Mouse (Mus musculus) spleen, postnatal 4 days (tissue): ENCODE results near the gene Pde1b.

Experiments used
- DNase-seq, 2 experiments: peaks; one replicate each; pipeline ENCODE4 v3.0.0; 2022; ENCODE audit warnings: low spot score in 2 of 2

Pde1b gene

DNA sequence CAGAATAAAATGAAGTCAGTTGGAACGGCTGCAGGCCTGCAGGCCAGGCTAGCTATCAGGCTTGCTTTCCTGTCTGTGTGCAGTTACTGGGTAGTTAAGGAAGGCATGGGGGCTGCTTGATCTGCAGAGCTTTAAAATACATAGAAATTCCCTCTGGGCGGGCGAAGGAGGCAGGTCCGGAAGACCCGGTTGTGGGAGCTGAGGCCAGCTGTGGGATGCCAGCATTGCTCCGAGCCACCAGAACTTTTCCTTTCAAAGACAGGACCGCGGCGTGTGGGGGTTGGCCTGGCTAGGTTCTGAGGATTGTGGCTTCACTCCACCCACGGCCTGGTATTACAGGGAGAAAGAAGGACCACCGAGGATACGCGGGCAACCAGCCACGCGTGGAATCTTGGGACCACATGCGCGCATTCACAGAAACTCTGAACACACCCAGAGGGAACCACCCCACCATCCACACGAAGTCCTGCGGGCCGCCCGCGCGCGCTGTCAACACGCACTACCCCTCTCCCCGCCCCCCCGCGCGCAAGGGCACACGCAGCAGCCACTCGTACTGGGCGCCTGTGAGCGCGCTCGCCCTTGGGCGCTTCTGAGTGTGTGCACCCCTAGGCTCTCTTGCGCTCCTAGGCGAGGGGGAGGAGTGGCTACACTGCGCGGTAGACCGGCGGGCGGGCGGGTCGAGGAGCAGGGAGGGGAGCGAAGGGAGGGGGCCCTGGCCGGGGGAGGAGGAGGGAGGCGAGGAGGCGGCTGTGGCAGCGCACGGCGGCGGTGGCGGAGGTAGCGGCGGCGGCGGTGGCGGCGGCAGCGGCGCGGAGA is at the start of gene Pde1b:
Pde1b (plus strand) TSS at position 600 of the 816 bp plus-strand sequence.
- peak; percentile 30 to 72 for DNase-seq

DNA sequence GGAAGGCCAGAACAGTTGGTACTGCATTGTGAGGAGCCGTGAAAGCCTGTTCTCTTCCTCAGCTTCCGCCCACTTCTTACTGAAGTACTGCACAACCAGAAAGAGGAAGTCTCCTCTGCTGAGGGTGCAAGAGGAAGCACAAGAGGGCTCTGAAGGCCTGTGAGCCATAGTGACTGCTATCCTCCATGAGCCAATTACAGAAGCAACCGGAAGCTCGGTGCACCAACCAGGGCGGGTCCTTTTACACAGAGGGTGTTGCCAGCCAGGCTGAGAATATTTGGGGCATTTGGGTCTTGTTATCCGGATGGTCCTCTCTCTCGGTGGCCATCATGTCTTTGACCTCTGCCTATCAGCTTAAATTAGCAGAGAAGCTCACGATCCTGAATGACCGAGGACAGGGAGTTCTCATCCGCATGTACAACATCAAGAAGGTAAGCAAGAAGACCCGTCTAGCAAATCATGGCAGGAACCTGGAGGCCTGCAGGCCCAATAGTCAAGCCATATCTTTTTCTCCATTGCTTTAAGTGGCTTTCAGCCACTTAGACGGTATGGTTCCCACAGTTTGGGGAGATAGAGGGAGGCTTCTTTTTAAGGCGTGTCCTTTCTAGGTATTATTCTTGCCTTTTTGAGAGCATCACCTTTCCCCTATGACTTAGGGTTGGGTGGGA is 49.1 kb upstream of the Pde1b start, which contains the start of gene Nckap1l:
Nckap1l (plus strand) TSS at position 244 of the 668 bp plus-strand sequence.
- peak; percentile 73 to 82 for DNase-seq

DNA sequence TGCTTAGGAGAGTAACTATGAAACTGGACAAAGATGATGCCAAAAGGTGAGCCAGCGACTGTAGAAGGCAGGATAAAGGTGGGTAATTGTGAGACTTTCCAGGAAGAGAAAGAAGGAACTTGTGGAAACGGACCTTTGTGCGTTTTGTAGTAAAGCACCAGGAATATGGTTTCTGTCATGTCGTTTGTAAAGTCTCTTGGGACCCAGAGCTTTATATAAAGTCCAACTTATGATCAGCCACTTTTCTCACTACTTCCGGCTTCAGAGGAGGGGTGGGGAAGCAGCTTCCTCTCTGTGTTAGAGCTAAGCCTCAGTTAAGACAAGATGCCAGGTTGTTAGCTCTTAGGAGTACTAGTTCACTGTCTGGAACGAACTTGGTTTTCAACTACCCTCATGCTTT is 48.4 kb upstream of the Pde1b start:
- no peak for DNase-seq

DNA sequence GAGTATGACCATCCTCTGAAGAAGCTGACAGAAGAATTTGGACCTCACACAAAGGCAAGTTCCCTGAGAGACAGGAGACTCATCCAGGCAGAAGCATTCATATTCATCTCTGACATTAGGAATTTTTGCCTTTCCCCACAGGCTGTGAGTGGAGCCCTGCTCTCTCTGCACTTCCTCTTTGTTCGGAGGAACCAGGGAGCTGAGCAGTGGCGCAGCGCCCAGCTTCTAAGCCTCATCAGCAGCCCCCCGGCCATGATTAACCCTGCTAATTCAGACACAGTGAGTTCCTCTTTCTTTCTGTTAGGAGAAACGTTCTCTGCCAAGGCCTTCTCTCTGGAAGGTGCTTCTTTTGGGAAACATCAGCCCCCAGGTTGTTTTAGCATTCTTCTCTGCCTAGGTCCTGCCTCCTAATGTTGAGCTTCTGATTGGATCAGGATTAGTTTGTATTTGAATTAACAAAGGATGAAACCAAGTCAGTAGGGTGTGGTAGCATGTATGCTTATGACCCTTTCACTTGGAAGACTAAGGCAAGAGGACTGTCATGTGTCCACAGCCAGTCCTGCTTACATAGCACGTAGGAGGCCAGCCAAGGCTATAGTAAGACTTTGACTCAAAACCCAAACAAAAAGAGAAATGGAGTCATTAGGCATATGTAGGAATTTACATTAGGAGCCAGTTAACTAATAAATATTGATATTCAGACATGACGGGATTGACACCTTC is 40.1 kb upstream of the Pde1b start:
- DNase-seq = no peak

DNA sequence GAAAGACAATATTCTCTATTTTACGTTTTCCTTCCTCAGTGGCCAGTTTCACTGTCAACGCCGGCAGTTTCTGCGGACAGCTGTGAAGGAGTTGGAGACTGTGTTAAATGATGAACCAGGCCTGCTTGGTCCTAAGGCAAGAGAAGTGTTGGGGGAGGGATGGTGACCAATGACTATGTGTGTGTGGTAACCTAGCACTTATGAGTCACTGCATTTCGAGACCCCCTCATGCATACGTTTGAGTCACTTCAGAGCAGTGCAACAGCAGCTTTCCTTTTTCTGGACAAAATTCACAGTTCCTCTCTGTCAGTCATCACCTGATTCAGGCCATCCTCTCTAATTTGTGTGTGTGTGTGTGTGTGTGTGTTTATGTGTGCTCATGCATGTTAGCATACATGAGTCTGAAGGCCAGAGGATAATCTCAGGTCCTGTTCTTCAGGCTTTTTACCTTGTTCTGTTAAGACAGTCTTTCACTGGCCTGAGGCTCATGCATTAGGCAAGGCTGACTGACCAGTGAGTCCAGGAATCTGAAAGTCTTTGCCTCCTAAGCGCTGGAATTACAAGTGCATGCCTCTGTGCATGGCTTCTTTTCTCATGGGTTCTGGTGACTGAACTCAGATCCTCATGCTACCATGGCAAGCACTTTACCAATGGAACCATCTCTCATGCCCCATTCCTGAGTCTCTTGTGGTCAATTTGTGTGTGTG is 31.2 kb upstream of the Pde1b start:
- DNase-seq = no peak

DNA sequence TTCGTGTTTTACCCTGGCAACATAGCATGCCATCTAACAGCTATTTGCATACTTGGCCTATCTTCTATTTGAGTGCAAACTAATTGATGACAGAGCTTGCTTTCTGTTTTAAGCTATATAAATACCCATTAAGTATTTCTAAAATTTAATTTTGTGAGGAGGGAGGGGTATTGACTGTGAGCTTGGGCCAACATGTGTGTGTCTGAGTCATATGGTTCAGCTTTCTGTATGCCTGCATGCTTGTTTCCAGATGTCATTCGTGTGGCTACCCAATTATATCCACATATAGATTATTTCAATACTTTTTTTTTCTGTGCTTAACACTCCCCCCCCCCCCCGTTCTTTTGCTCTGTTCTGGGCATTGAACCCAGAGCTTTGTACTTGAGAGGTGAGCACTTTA is 30.6 kb upstream of the Pde1b start:
- no peak for DNase-seq

DNA sequence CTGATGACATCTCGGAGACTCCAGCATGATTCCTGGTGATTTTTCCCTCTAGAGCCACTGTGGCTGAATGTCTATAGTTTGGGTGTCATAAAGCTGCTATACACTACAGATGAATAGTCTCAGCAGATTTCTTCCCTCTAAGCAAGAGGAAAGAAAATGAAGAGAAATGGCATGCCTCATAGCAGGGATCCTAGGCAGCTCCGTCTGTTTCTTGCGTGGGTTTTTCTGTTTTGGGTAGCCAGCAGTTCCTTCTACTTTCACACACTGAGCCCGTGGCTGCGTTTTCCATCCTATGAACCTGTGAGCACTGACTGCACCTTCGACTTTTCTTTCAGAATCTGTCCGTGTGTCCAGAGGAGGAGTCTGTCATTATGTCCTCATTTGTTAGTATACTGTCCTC is 29.7 kb upstream of the Pde1b start:
- DNase-seq = no peak

DNA sequence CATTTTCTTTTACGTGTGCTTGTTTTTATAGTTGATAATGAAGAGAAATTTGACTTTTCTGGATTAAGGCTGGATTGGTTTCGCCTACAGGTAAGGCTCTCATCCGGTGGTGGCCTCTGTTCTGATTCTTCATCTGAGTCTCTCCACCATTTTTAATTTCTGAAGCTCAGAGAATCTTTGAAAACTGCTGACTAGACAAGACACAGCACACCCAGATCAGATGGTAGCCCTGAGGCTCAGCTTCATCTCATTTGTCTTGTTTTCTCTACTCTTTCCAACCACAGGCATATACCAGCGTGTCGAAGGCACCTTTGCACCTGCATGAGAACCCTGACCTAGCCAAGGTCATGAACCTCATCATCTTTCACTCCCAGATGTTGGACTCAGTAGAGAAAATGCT is 29.1 kb upstream of the Pde1b start:
- DNase-seq = no peak

DNA sequence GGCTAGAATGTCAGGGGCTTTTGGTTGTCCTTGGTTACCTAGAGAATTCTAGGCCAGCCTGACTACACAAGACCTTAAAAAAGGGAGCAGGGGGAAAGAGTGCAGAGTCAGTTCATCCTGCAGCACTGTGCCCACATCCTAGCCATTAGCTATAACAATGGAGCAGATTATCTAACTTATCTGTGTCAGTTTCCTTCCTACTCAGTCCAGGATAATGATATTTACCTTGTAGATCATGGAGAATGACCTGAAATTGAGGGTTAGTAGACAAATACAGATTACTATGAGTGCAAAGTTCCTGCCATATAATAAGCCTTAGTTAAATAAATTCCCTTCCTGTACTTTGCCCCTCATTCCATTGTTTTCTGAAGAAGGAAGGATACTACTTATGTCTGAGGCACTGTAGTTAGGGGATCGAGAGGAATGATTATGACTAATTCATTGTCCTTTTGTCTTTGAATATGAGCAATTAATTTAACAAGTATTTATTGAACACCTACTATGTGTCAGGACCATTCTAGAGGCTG is 23.7 kb upstream of the Pde1b start:
- DNase-seq = no peak

DNA sequence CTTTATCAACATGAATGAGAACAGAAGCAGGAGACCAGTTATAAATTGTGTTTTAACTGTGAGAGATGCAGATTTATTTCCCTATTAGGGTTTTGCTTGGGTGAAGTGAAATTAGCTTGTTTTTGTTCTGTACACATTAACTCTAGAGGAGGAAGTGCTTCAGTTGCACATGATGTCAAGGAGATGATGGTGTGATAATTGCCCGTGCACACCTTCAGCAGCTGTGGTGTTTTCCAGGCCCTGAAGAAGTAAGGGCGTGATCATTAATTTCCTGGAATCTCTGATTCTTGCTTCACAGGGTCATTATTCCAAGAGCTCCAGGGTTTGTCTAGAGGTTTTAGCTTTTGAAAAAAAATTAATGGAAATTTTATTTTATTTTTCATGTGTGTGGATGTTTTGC is 22.7 kb upstream of the Pde1b start:
- no peak for DNase-seq

DNA sequence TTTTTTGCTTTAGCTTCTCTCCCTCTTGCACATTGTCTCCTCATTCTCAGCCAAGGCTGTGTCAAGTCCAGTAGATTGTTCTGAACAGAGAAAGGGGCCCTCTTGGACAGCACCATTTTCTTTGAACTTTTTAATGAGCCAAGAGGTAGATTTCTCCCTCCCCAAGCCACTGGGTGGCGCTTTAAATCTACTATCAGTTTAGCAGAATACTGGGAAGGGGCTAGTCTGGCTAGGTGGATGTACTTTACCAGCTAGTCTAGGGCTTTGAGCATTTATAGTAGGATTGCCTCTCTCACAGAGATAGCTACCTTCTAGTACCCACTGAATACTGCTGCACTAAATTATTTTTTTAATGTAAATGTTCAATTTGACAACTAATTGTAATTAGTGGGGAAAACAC is 20.3 kb upstream of the Pde1b start:
- DNase-seq = no peak

DNA sequence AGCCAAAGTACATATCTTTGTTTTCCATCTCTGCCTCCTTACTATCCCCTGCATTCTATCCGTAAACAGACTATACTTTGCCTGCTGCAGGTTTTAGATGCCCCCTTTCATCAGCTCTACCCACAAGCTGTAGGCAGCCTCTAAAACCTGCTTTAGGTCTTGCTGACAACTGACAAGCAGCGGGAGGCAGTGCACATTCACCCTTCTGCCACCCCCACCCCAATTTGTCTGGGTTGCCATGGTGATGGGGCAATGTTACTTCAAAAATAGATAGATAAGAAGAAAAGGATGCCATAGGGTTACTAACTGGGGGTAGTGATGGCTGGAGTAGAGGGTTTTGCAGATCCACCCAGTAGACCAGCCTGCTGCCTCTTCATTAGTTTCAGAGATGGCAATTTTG is 18.3 kb upstream of the Pde1b start:
- DNase-seq = no peak

DNA sequence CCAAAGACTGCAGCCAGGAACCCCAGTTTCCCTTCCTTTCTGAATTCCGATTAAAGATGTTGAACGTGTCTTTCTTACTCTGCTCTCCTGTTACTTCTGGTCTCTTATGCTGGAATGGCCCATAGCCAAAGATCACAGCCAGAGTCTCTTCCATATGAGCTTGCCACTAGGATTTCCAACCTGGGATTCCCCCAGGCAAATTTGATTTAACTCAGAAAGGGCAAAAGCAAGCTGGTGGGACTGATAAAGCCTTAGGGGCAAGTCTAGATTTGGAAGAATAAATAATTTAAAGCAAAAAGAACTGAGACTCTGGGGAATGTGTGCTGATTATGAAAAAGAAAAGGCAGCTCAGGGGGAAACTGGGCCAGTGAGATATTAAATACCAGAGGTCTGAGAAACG is 17.7 kb upstream of the Pde1b start:
- no peak for DNase-seq

DNA sequence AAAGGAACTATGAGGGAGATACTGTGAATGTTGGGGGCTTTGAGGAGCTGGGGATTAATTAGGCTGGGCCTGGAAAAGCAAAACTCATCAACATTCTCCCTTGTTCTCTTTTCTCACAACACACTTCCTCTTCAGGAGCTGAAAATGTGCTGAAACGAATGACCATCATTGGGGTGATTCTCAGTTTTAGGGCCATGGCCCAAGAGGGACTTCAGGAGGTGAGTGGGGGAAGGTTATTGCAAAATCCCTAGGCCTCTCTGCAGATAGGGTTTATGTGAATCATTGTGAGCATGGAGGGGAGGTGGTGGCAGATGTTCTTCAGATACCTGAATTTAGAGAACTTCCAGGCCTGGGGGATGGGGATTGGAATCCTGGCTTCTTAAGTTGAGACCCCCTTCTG is 16.2 kb upstream of the Pde1b start:
- no peak for DNase-seq

DNA sequence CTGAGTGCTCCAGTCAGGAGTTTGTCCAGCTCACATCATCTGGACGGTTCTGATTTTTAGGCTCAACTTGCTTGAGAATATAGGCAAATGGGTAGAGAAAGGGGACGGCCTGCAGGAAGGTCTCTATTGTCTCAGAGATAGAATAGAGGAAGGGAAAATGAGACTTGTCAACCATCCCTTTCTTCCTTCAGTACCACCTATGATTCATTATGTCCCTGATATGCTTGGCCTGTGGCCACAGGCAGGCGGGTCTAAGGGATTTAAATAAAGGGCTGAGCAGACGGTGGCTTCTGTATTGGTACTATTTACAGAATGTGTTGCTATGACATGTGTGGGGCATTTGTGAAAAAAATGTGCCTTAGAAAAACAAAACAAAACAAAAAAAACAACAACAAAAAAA is 14.5 kb upstream of the Pde1b start:
- DNase-seq = no peak

DNA sequence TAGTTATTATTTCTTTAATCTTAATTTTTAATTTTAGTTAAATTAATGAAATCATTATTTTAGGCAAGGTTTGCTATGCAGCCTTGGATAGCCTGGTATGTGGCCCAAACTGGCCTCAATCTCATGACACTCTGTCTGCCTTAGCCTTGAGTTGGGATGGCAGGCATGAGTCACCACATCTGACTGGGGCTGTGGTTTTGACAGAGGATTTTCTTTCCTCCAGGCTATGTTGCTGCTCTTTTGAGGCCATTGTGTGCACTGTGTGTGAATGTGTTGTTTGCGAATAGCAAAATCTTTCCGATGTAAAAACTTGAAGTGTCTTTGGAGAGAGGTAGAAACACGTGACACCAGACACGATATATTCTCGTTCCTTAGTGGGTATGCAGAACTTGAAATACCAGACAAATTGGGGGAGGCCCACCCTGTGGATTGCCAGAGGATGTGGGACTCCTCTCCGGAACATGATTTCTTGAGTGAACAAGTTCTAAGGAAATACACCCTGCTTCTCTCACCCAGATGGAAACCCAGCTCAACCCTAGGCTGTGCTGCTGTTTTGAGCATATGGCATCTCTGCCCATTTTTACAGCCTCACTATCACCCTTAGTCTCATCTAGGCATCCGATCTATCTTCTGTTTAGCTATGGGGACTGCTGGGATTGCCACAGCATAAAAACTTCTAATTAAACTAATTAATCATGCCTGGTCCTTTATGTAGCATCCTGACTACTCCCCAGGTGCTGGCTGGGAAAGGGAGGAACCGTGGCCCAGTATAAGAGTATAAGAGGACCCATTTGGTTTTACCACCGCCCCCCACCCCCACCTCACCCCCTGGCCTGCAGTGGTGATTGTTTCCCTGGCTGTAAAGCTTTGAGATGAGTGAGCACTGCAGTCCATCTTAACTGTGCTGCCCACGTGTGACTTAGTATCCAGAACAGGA is 6.4 kb upstream of the Pde1b start:
- DNase-seq = no peak

DNA sequence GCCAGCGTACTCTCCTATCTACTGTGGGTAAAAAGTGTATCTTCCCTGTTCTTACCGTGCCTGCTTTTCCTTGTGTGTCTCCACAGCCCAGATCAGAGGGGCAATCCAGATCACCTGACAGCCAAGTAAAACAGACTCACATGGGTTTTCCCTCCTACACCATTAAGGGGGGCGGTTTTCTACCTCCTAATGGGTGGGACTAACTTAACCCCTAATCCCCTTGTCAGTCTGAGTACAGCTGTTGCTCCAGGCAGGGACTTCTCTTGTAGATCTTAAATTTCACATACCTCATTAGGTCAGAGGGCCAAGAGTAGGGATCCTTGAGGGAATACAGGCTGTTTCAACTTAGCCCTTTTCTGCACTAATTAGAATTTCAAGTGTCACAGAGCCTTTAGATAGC is 4.7 kb upstream of the Pde1b start:
- DNase-seq = no peak

DNA sequence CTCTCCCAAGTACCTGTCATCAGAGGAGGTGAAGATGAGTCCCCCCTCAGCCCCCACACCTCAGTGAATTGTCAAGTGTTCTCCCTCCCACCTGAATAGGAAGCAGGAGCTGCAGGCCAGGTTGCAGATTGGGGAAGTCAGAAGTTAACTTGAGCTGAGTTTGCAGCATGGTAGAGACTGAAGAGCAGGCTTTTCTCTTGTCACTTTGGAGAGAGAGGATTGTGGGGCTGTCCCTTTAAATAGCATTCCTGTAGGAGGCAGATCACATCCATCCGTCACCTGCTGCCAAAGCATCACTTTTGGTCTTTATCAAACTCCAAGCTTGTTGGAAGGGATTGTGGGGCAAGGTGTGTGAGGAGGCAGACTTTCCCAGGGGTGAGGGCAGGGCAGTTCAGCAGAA is 2.1 kb upstream of the Pde1b start:
- DNase-seq = no peak

DNA sequence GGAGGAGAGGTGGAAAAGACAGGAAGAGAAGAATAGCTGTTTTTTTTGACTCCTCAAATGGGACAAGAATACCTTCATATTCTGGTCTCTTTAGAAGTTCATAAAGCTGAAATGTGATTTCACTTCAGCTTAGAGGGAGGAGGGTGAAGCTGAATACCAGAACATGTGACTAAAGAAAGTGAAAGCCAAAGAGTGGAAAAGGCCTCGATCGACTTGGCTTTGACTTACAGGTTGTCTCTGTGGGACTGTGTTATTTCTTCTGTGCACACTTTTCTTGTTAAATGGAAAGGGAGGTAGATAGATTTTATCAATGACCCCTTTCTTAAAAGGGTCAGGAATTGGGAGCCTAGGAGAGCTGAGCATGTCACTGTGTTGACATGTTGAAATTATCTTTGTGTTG is 1.6 kb upstream of the Pde1b start:
- no peak for DNase-seq

DNA sequence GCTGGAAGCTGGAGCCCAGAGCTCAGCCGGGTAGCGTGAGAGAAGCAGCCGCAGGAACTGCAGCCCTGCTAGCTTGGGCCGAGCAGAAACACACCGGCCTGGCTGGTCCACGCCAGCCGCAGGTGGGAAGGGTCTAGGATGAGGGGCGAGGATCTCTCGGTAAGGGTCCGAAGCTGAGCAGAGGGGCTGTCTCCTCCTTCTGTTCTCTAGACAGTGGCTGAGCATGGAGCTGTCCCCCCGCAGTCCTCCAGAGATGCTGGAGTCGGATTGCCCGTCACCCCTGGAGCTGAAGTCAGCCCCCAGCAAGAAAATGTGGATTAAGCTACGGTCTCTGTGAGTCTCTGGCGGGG is 392 bp downstream of the Pde1b start:
- DNase-seq = no peak

DNA sequence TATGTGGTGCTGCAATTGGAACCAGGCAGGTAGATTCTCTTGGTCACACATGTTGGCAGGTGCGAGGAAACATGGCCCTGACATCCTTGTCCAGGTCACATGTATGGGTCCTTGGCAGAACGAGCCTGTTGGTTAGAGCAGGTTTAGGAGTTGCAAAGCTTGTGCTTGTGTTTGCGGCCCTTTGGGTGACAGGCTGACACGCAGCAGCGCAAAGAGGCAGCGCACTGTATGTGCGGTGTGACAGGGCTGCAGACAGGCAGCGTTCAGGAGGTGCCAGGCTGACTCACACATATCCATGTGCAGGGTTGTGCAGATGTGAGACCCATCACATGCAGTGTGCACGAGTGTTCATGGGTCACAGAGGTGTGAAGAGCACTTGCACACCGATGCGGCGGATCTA is 826 bp downstream of the Pde1b start:
- no peak for DNase-seq
